Mouse (Mus musculus): ENCODE results near the gene Rpl27a.

Gene Rpl27a

DNA sequence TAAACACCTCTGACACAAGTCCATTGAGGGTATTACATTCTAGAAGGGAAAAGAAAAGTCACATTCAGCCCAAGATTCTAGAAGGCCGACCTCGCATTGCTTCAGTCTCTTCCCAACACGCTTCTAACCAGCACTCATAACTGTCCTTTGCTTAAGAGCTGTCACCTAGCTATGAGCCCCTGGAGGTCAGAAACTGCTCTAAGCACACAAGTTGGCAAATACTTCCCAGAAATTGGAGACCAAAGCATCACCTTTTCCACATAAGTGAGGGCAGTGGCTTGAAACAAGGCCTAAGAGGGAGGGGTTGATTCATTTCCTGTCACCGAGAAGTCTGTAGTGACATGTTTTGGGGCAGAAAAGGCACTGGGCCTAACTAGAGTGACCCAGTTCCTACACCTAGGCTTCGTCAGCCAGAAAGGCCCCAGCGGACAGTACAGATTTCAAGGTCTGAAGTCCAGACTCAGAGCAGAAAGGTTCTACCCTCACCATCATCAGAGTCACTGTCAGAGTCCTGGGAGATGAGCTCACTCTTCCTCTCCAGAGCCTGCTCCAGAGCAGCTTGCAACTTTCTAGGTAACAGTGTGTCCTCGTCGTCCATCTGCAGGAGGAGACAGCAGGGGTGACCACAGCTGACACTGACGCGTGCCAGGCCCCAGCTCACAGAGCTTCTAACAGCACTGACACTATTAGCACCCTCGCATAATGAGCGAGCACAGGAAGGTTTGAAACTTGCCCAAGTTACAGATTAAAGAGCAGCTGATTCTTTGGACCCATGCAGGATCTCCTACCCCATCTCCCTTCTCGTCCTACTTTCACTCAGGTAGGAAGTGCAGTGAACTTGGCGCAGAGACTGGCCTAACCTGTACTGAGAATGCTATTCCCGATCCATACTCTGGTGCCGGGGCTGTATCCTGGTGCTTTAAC lies 7.1 kb downstream of the Rpl27a start:
- DNase-seq = no peak

DNA sequence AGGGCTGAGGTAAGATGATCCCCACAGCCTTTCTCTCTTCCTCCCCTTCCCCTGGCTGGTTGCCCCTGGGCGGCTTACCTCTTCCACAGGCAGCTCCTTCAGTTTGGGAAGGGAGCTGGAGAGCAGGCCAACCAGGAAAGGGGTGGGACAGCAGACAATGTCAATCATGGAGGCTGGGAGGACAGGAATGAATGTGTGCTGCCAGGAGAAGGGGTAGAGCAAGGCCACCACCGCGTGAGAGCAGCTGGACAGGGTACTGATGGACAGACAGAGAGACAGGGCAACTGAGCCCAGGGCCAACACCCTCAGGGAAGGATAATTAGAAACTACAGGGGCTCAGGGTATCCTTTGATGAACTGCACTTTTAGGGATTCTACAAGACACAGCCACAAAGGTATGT lies 8.6 kb downstream of the Rpl27a start:
- no peak for DNase-seq

DNA sequence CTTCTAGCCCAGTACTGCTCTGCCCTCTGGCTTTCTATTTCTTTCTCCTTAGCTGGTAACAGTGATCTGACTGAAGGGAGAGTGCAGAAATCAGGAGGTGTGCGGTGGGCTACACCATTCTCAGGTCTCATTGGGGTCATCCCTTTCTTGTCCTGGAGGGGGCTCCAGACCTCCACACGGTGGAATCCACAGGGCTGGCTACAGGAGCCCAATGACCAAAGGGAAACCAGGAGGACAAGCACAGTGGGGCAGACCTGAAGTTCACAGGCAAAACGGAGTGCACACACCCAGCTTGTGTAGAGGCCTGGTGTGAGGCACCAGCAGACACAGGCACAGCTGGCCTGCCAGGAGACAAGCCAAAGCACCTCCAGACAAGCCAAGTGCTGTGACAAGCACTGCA lies 9.4 kb downstream of the Rpl27a start:
- DNase-seq = peak; percentile 84 to 87

DNA sequence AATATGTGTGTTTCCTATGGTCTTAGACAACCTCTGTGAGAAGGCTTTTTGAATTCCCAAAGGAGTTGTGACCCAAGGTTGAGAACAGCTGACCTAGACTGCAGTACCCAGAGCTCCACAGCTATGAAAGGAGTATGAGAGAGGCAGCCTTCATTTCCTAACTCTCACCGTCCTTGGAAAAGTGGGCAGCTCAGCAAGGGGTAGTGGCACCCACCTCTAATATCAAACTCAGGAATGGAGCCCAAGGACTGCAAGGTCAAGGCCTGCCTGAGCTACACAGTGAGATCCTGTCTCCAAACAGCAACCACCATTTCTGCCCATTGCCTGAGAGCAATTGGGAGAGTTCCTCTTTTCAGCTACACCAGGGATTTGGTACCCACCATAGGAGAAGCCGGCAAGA lies 10.8 kb downstream of the Rpl27a start:
- DNase-seq = no peak

DNA sequence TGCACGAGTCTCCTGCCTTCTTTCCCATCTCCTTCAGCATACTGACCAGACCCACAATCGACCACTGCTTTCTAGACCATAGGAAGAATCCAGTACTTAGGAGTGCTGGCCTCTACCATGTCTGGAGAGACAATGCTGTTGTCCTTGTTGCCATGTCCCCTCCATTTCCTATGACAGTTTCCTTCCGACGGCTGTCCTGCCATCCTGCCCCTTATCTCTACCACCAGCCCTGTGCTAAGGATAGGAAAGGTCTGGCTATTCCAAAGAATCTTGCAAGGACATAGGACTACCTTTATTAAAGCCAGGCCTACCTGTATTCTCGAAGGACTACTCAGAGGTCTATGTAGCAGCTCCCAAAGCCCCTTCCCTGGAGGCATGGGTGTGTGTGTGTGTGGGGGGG lies 12.6 kb downstream of the Rpl27a start:
- no peak for DNase-seq

DNA sequence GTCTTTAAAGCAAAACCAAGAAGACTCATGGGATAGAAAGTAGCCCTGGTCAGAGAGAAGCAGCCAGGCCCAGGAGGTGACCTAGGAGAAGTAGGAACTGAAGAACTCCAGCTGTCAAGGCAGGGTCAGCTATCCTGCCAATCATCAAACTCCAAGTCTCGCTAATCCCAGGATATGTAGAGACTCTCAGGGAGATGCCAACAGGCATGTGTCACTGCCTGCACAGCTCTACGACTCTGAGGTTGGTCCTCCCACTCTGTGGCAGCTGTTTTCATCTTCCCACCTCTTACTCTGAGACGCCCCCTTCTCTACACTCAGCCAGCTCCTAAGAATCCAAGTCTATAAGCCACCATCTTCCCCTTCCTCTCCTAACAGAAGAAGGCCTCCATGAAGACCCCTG lies 13.7 kb downstream of the Rpl27a start:
- DNase-seq = no peak

DNA sequence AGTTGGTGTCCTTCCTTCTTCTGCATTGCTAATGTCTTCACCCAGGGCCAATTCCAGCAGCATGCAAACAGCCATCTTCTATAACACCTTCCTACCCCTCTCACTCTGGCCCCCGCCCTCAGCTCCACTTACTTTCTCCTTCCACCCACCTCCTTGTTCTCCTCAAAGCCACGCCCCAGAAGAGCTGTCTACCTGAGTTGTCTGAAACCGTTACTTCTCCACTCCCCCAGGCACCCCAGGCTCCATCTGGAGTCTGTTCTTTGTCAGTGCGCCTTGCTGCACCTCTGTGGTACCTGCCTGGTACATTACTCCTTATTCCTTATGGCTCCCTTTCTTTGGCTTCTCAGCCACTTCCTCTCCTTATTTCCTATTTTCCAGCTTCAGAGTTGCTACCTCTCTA lies 14.2 kb downstream of the Rpl27a start:
- DNase-seq = no peak

DNA sequence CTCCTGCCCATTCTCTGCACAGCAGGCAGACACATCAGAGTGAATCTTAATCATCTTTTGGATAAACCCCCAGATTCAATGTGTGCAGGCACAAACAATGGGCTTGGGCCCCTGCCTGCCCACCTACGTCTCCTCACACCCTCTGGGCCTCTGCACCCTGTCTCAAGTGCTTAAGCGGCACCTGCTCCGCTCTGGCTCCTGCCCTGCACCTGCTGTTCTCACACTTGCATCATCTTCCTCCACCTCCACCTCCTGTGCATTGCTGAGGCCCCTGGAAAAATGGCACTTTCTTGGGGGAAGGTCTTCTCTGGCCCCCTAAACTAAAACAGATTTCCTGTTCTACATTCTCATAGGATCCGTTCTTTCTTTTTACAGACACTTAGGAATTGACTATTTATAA lies 14.9 kb downstream of the Rpl27a start:
- DNase-seq = no peak

DNA sequence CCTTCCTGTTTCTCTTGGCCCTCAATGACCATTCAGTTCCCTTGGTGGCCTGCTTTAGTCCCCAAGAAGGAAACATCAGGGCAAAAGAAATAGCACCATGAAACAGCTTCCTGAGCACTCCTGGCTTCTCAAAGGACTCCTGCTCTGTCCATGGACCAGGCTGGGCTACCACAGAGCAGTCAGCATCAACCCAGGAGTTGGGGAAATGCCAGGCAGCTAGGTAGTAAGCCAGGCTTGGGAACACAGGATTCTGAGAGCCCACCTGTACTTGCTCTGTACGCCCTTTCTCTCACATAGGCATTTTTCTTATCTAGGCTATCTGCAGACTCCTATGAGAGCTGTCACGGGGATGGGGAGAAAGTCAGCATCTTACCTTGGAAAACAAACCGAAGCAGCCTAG lies 16.0 kb downstream of the Rpl27a start:
- DNase-seq = peak; percentile 38 to 48

DNA sequence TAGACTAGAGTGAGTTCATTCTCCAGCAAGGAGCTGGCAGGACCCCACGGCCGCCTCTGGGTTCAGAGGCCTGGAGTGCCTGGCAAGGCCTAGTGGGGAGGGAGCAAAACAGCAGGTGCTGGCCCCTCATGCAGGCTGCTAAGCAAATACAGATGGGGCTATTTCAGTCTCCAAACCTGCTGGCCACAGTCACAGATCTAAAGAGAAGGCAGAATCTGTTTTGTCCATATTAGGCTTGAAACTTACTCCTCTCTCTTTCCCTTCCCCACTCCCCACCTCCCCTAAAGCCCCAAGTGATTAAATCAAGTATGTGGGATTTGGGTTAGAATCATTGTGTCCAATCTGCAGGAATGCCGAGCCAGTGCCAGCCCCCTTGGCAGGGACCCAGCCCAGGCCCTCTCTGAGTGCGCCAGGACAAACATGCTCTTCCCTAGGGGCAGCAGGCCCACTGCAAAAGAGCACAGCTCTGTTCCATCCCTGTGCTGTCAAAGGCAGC lies 17.6 kb downstream of the Rpl27a start:
- DNase-seq = peak; percentile 88 to 92

DNA sequence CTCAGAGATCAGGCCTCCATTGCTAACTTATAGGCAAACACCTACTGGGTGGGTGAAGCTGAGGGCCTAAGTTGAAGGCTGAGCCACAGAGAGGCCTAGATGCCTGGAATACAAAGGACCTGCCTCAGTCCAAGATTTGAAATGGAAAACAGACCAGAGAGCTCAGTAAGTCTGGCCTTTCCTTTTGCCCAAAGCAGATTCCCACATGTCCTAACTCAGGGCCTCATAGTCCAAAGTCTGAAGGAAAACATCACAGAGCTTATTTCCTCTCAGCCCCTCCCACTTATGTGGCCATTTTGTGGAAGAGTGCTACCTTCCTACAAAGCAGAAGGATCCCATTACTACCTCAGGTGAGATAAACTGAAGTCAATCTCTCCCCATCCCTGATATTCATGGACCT lies 22.0 kb downstream of the Rpl27a start:
- no peak for DNase-seq

DNA sequence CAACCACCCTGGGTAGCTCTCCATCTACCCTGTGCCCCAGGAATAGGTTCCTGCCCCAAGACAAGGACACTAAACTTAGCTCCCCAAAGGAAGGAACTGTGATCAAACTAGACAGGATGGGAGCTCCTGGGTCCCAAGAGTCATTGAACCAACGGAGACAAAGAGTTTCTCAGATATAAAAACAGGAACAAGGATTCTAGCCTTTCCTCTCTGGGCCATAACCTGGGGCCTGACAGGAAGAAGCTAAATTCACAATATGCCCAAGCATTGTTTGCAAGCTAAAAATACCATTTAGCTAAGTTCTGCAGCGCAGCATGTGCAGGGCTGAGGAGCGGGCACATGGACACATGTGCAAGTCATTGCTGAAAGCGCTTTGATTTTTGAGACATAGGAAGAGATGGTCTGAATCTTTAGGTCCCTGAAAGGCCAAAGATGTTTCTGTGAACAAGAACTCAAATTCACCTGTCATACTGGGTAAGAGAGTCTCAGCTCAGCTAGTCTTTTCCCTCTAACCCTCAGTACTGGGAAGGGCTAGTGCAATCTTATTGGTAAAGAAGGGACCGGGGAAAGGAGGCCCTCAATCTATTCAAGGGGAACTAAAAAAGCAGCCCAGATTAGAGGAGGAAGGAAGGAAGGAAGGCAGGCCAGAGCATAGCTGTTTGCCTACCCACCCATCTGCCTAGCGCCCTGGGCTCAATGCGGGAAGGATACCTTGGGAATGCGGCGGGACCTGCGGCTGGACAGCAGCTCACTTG lies 22.8 kb downstream of the Rpl27a start:
- DNase-seq = no peak

DNA sequence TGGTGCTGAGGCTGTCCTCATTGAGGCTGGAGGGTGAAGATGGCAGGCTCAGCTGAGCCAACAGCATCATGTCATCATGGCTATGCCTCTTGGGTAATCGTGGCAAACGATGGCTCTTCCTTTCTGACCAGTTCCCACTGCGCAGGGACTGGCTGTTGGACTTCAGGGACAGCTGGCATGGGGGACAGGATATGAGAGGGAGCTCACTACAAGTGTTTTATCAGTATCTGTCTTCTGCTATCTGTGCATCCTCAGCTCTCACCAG lies 23.3 kb downstream of the Rpl27a start:
- DNase-seq = no peak

DNA sequence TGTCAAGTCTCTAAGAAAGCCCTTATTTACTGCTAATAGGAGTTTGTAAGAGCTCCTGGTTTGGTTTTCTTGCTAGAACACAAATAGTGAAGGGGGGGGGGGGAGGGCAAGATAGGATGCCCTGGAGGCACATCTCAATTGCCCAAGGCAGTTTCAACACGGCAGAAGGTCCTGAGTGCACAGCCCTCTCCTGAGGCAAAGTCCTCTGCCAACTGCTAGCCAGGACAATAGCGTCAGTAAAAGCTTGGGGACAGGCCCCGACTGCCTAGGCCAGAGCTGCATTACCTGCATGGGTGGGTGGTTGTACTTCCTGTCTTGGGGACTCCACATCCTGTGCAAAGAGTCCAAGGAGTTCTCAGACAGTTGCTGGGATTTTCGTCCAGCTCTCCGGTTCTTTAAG lies 25.8 kb downstream of the Rpl27a start:
- no peak for DNase-seq

DNA sequence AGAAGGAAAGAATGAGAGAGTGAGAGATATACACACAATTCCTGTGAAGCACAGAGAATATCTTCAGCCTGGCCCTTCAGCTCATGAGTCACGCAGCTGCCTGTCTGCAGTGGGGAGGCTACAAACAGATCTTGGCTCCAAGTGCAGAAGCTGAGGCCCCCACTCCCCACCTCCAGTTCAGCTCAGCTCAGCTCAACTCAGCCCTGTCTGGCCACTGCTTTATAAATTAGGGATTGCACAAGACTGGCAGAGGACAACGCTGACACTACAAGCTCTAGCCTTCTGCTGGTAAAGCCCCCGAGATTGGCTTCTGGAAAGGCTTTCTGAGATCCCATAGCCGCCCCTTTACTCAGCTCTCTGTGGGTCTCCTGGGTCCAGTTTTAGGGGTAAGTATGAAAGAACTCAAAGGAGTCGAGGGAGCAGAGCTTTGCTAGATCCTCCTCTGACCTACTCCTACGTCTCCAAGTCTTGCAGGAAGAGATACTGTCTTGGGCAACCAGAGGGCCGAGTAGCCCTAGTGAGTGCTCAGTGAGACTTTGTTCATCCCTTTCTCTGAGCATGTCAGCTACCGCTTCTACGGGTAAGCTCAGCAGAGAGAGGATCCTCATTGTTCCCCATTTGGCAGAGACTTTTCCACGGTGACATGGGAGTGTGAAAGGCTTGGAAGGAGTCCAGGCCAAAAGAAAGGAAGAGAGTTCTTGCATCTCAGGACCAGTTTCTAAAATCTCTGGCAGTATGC lies 26.5 kb downstream of the Rpl27a start:
- DNase-seq = no peak

DNA sequence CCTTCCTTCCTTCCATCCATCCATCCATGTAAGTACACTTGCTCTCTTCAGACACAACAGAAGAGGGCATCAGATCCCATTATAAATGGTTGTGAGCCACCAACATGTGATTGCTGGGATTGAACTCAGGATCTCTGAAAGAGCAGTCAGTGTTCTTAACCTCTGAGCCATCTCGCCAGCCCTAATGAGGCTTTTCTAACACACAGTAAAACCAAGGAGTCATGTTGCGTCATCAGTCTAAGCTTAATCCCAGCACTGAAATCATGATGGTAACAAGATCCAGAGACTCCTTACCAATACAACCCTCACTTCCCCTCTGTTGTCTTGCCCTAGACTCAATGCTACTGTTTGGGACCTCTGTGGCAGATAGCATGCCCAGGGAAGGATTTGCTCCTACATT lies 27.2 kb downstream of the Rpl27a start:
- DNase-seq = no peak

DNA sequence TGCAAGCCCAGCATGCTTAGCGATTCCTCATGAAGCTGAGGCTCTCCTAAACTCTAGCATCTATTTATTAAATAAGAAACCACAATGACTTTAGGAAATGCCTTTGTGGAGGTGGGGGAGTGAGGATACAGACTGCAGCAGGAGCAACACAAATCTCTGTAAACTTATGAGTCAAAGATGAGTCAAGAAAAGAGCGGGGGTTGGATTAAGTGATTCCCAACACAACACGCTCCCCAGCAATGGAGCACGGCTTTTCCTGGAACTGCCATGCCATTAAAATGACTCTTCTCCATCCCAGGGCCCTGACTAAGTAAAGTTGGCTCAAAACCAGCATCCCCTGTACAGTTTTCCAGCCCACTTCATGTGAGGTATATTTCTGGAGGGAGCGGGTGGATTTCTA lies 27.8 kb downstream of the Rpl27a start:
- no peak for DNase-seq

DNA sequence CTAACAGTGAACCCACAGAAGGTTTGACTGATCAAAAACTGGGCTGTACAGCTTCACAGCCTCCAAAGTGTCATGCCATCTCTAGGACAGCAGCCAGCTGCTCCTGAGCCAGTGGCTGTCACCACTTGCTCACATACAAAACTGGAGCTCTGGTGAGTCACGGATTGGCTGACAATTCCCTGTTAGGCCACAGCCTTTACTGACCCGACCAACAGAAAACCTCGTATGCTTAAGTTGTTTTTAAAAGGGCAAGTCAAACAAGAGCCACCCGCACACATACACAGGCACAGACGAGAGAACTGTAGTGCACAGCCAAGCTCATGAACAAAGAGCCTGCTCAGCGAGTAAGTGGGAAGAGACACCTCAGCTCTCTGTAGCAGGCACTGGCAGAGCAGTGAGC lies 40.6 kb downstream of the Rpl27a start:
- peak; percentile 58 to 63 for DNase-seq

DNA sequence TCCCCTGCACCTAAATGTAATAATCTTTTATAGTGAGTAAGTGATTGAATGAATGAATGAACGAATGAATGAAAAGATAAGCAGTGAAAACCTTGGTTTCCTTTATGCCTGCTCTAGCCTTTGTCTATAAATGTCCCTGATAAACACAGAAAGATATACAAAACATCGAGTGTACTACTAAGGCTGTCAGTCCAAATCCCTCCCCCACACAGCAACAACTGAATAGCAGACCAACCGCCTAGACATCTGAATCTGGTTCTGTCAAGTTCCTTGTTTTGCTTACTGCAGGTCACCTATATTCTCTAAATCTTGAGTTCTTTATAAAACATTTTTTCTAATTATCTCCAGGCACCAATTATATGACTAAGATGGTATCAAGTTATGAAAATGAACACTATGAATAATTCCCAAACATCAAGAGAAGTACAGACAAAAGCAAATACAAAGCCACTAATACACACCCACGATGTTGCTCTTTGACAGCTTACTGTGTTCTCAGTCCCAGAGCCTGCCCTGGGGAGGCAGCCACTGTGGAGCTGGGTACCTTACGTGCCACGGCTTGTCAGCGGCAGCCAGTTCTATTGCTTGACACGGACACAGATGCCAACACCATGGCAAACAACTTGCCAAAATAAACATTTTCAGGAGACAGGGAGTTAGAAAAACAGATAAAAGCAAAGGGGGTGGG lies 42.7 kb downstream of the Rpl27a start:
- DNase-seq = no peak

DNA sequence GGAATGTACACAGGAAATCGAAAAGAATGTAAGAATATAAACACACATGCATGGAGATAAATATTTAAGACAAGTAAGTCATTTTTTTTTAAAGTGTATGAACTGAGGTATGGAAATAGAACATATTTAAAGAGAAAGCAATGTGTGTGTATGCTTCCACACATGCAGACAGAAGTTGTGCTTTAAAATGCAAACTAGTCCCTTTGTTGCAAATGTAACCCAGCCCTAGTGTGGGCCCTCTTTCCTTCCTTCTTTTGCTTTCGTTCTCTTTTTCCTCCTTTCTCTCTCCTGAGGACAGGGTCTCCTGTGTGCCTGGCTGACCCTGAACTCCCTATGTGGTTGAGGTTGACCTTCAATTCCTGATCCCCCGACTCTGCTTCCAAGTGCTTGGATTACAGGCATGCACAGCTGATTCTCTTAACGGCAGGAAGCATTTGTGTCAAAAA lies 43.2 kb downstream of the Rpl27a start:
- DNase-seq = no peak

DNA sequence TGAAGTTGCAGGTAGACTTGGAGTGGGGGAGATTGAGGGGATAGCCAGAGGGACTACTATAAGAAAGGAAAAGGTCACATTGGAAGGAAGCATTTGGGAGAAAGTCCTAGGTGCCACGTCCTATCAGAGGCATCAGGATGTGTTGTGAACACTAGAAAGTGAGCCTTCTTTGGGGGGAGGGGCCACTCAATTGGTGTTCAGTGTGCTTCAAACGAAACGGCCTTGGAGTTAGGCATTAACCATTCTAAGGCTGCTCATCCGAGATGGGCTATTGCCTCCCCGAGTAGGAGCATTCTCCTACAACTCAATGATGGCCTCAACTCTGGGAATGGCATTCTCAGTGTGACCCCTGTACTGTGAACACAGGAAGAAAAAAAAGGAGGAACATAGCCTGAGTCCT lies 43.7 kb downstream of the Rpl27a start:
- no peak for DNase-seq

DNA sequence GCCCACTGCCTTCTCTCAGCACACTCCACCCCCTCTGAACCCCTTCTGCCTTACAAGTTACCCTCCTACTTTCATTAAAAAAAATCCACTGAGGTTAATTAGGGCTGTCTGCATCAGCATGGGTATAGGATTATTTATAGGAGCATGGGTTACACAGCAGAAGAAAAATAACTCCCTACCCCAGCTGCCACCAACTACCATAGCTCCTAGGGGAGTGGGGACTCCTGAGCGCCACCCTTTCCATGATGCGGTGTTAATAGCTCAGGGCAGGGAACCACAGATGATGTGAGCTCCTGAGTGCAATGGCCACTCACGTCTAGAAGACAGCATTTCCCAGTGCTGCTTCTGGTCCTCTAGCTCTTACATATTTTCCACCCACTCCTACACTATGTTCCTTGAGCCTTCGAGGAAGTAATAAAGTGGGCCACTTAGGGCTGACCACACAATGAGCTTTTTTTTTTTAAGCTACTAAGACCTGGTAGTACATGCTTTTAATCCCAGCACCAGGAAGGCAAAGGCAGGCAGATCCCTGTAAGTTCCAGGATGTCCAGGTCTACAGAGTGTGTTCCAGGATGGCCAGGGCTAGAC lies 44.9 kb downstream of the Rpl27a start:
- no peak for DNase-seq

DNA sequence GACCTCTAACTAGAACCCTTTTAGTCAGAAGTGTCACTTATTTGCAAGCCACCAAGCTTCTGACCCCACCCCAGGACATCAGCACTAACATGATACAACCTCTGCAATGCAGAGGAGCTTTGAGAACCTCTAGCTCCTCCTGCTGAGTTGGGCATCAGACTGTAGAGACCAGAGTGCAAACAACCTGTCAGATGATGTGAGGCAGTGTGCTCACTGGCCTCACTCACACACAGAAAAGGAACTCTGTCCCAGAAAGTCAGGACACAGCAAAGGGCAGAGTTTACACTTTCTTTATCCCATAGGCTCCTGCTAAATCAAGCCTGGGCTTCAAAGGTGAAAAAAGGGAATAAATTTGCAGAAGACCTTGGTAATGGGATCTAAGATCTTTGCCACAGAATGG lies 47.4 kb downstream of the Rpl27a start:
- no peak for DNase-seq
